In genomic region chr5:75799627-75800026, GRCm38 (mm10) we compare ENCODE assay signal across 21 mouse cellular contexts.
DNase-seq lines count a peak whose midpoint lies in the region; ATAC-seq and TF ChIP-seq lines count a peak whose summit lies in the region.
"Had no signal": no experiment of that assay in that cellular context is flagged by ENCODE, and none has a peak within 500 bp of the region (broad histone marks: within the 10 kb centered on the region; RNA-seq: fewer than 3 reads in every experiment).

No protein-coding gene starts in this region.

- no peaks in the 10 kb centered on the region for H3K36me3 ChIP-seq in forebrain, embryonic 12.5 days (replicated peaks)
- no peaks in the 10 kb centered on the region for H3K36me3 ChIP-seq in forebrain, embryonic 10.5 days (replicated peaks)
- H3K36me3 ChIP-seq in hindbrain, embryonic 15.5 days = no peaks in the 10 kb centered on the region
- no peaks in the 10 kb centered on the region for H3K36me3 ChIP-seq in hindbrain, embryonic 14.5 days (replicated peaks; ENCODE audit: control insufficient read depth, insufficient read depth)
- H3K36me3 ChIP-seq in midbrain, postnatal 0 days (ENCODE audit: insufficient read depth, low read length) = no peaks in the 10 kb centered on the region
- H3K36me3 ChIP-seq in midbrain, embryonic 16.5 days (ENCODE audit: control insufficient read depth, insufficient read depth, low read length) = no peaks in the 10 kb centered on the region
- H3K36me3 ChIP-seq: embryonic facial prominence, embryonic 13.5 days; heart, embryonic 13.5 days; limb, embryonic 13.5 days had no signal

- TF ChIP-seq CTCF in midbrain, postnatal 0 days (IDR thresholded peaks at IDR 0.05) = no peak

- H3K4me2 ChIP-seq in forebrain, embryonic 12.5 days = 0 out of 2 replicates have a peak overlapping the region, but pooled peaks have one; percentile 10
- H3K4me2 ChIP-seq in hindbrain, embryonic 15.5 days = no peak overlapping the region
- H3K4me2 ChIP-seq in hindbrain, embryonic 14.5 days (replicated peaks) = no peak overlapping the region
- no peak overlapping the region for H3K4me2 ChIP-seq in midbrain, postnatal 0 days (ENCODE audit: low read depth, low read length, poor library complexity, severe bottlenecking)
- H3K4me2 ChIP-seq in midbrain, embryonic 16.5 days (ENCODE audit: low read length) = no peak overlapping the region
- H3K4me2 ChIP-seq: embryonic facial prominence, embryonic 13.5 days; heart, embryonic 13.5 days; limb, embryonic 13.5 days had no signal

- no peaks in the 10 kb centered on the region for H3K9me3 ChIP-seq in forebrain, embryonic 12.5 days
- H3K9me3 ChIP-seq in forebrain, embryonic 10.5 days = no peaks in the 10 kb centered on the region
- no peaks in the 10 kb centered on the region for H3K9me3 ChIP-seq in hindbrain, embryonic 15.5 days
- H3K9me3 ChIP-seq in hindbrain, embryonic 14.5 days (ENCODE audit: control insufficient read depth, low read length) = no peaks in the 10 kb centered on the region
- H3K9me3 ChIP-seq in midbrain, postnatal 0 days (ENCODE audit: low read length) = no peaks in the 10 kb centered on the region
- H3K9me3 ChIP-seq in midbrain, embryonic 16.5 days (replicated peaks; ENCODE audit: control insufficient read depth, low read length, poor library complexity, severe bottlenecking) = no peaks in the 10 kb centered on the region
- H3K9me3 ChIP-seq: embryonic facial prominence, embryonic 13.5 days; heart, embryonic 13.5 days; limb, embryonic 13.5 days had no signal

- H3K4me1 ChIP-seq in forebrain, embryonic 12.5 days = peaks cover 7% of the 10 kb centered on the region; the same call in 1 of the 2 replicates
- peaks cover 18% of the 10 kb centered on the region for H3K4me1 ChIP-seq in forebrain, embryonic 10.5 days
- H3K4me1 ChIP-seq in hindbrain, embryonic 15.5 days (replicated peaks) = peaks cover 4% of the 10 kb centered on the region; the same call in 1 of the 2 replicates
- 0 out of 2 replicates have a peak, but pooled peaks cover 4% of the 10 kb centered on the region for H3K4me1 ChIP-seq in hindbrain, embryonic 14.5 days (replicated peaks; ENCODE audit: control insufficient read depth, insufficient read depth, low read length)
- no peaks in the 10 kb centered on the region for H3K4me1 ChIP-seq in midbrain, postnatal 0 days (ENCODE audit: insufficient read depth, low read length)
- H3K4me1 ChIP-seq in midbrain, embryonic 16.5 days (ENCODE audit: control insufficient read depth, insufficient read depth, low read length) = peaks cover 10% of the 10 kb centered on the region; the same call in 1 of the 2 replicates
- H3K4me1 ChIP-seq: embryonic facial prominence, embryonic 13.5 days; limb, embryonic 13.5 days had no signal

- H3K9ac ChIP-seq in forebrain, embryonic 12.5 days = no peak overlapping the region
- H3K9ac ChIP-seq in hindbrain, embryonic 15.5 days = no peak overlapping the region
- H3K9ac ChIP-seq in hindbrain, embryonic 14.5 days = no peak overlapping the region
- H3K9ac ChIP-seq in midbrain, postnatal 0 days (replicated peaks; ENCODE audit: low read length, poor library complexity, severe bottlenecking) = no peak overlapping the region
- no peak overlapping the region for H3K9ac ChIP-seq in midbrain, embryonic 16.5 days (ENCODE audit: low read depth, low read length)
- H3K9ac ChIP-seq: embryonic facial prominence, embryonic 13.5 days; heart, embryonic 13.5 days; limb, embryonic 13.5 days had no signal

- no peak overlapping the region for H3K27ac ChIP-seq in forebrain, embryonic 12.5 days
- no peak overlapping the region; the same call in 1 of the 2 replicates for H3K27ac ChIP-seq in forebrain, embryonic 10.5 days
- peak overlapping the region; percentile 64 for H3K27ac ChIP-seq in hindbrain, embryonic 15.5 days (replicated peaks)
- no peak overlapping the region for H3K27ac ChIP-seq in hindbrain, embryonic 14.5 days
- H3K27ac ChIP-seq in midbrain, postnatal 0 days (ENCODE audit: low read depth, low read length) = 0 out of 2 replicates have a peak overlapping the region, but pooled peaks have one; percentile 7
- H3K27ac ChIP-seq in midbrain, embryonic 16.5 days (ENCODE audit: low read length) = no peak overlapping the region
- H3K27ac ChIP-seq: embryonic facial prominence, embryonic 13.5 days; heart, embryonic 13.5 days; limb, embryonic 13.5 days; macrophage had no signal

- DNase-seq in forebrain, embryonic 10.5 days (ENCODE audit: extremely low spot score, low spot score) = no peak
- DNase-seq in hindbrain, embryonic 14.5 days (ENCODE audit: low spot score) = no peak
- DNase-seq in midbrain, postnatal 0 days (ENCODE audit: low spot score) = no peak
- DNase-seq in natural killer cell, adult 2 months (ENCODE audit: low spot score in 2 of 2) = no peak
- DNase-seq: adrenal gland, postnatal 10 days; cerebellum, postnatal 25 days; embryo, embryonic 11 days; gastrocnemius, postnatal 10 days; heart, adult 18-20 months; kidney, postnatal 25 days had no signal

- H3K4me3 ChIP-seq in forebrain, embryonic 12.5 days (replicated peaks) = no peak overlapping the region
- no peak overlapping the region for H3K4me3 ChIP-seq in forebrain, embryonic 10.5 days
- no peak overlapping the region for H3K4me3 ChIP-seq in hindbrain, embryonic 15.5 days
- no peak overlapping the region for H3K4me3 ChIP-seq in hindbrain, embryonic 14.5 days (replicated peaks; ENCODE audit: low read length)
- H3K4me3 ChIP-seq in midbrain, postnatal 0 days (ENCODE audit: low read depth, low read length) = no peak overlapping the region
- H3K4me3 ChIP-seq in midbrain, embryonic 16.5 days (ENCODE audit: low read depth, low read length) = no peak overlapping the region
- H3K4me3 ChIP-seq: embryonic facial prominence, embryonic 13.5 days; erythroblast, embryonic 14.5 days; heart, embryonic 13.5 days; limb, embryonic 13.5 days had no signal

- ATAC-seq in forebrain, embryonic 12.5 days (ENCODE audit: low FRiP score) = no peak
- ATAC-seq in hindbrain, embryonic 15.5 days (ENCODE audit: low FRiP score, low read depth) = no peak
- ATAC-seq in hindbrain, embryonic 14.5 days (ENCODE audit: low FRiP score) = no peak
- ATAC-seq in midbrain, postnatal 0 days (ENCODE audit: low FRiP score) = no peak
- no peak for ATAC-seq in midbrain, embryonic 16.5 days
- 0 out of 2 replicates have a peak, but pooled peaks have one; percentile 20 for ATAC-seq in megakaryocyte progenitor cell, adult 5-6 weeks (replicated peaks; ENCODE audit: poor library complexity)
- ATAC-seq: intestine, postnatal 0 days; lung, postnatal 0 days had no signal

- H3K27me3 ChIP-seq in forebrain, embryonic 12.5 days = peaks cover 17% of the 10 kb centered on the region; the same call in 1 of the 2 replicates
- H3K27me3 ChIP-seq in forebrain, embryonic 10.5 days (ENCODE audit: poor library complexity, severe bottlenecking) = peaks cover 3% of the 10 kb centered on the region; the same call in 1 of the 2 replicates
- H3K27me3 ChIP-seq in hindbrain, embryonic 15.5 days = no peaks in the 10 kb centered on the region
- no peaks in the 10 kb centered on the region for H3K27me3 ChIP-seq in hindbrain, embryonic 14.5 days (ENCODE audit: control insufficient read depth, insufficient read depth, low read length)
- no peaks in the 10 kb centered on the region for H3K27me3 ChIP-seq in midbrain, postnatal 0 days (ENCODE audit: insufficient read depth, low read length)
- no peaks in the 10 kb centered on the region for H3K27me3 ChIP-seq in midbrain, embryonic 16.5 days (ENCODE audit: control insufficient read depth, insufficient read depth, low read depth, low read length)
- H3K27me3 ChIP-seq: embryonic facial prominence, embryonic 13.5 days; heart, embryonic 13.5 days; limb, embryonic 13.5 days had no signal

- 69% methylated on average over 4 of the region's 4 CpGs for WGBS in forebrain, embryonic 12.5 days
- 90% methylated on average over 4 of the region's 4 CpGs for WGBS in forebrain, embryonic 10.5 days
- 61% methylated on average over 4 of the region's 4 CpGs for WGBS in hindbrain, embryonic 15.5 days
- 66% methylated on average over 4 of the region's 4 CpGs for WGBS in hindbrain, embryonic 14.5 days
- WGBS in midbrain, postnatal 0 days = 68% methylated on average over 4 of the region's 4 CpGs
- WGBS in midbrain, embryonic 16.5 days = 70% methylated on average over 4 of the region's 4 CpGs

Comparison
In these comparisons a context has a peak if more than half of its experiments do, and no peak if none do; other contexts are left out.
1. H3K27ac ChIP-seq: peak in hindbrain, embryonic 15.5 days (single experiment) and midbrain, postnatal 0 days (single experiment); none in forebrain, embryonic 12.5 days (single experiment), forebrain, embryonic 10.5 days (single experiment), hindbrain, embryonic 14.5 days (single experiment) and midbrain, embryonic 16.5 days (single experiment).